Mouse (Mus musculus): ENCODE results near the gene Gm5475.

The Gm5475 gene

DNA sequence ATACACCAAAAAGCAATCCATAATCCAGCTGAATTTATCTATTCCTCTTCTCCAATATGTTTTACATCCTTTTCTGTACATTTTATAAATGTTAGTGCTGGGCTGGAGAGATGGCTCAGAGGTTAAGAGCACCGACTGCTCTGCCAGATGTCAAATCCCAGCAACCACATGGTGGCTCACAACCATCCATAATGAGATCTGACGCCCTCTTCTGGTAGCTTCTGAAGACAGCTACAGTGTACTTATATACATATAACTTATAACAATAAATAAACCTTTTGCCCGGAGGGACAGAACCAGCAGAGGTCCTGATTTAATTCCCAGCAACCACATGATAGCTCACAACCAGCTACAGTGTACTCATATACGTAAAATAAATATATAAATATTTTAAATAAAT lies 26.6 kb downstream of the Gm5475 start:
- DNase-seq (ENCODE audit: extremely low read depth, low read depth) = no peak

DNA sequence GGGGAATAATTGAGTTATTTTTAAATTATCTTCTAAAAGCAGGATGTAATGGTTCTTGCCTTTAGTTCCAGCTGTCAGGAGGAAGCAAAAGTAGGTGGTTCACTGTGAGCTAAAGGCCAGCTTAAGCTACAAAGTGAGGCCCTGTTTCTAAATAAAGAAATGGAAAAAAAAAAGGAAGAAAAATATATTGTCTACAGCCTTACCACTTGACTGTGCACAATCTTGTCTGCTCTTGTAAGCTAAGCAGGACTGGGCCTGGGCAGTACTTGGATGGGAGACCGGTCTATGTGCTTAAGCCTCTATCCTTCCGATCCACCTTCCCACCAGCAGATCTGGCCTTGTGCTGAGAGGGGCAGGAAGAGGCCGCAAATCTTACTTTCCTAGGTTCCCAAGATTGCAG lies 27.5 kb downstream of the Gm5475 start:
- no peak for DNase-seq (ENCODE audit: extremely low read depth, low read depth)

GRCm38 (mm10) chr15:100451245-100451644 lies 29.3 kb downstream of the Gm5475 start:
- no peak for DNase-seq (ENCODE audit: extremely low read depth, low read depth)

GRCm38 (mm10) chr15:100452486-100452885 lies 30.5 kb downstream of the Gm5475 start:
- no peak for DNase-seq (ENCODE audit: extremely low read depth, low read depth)

DNA sequence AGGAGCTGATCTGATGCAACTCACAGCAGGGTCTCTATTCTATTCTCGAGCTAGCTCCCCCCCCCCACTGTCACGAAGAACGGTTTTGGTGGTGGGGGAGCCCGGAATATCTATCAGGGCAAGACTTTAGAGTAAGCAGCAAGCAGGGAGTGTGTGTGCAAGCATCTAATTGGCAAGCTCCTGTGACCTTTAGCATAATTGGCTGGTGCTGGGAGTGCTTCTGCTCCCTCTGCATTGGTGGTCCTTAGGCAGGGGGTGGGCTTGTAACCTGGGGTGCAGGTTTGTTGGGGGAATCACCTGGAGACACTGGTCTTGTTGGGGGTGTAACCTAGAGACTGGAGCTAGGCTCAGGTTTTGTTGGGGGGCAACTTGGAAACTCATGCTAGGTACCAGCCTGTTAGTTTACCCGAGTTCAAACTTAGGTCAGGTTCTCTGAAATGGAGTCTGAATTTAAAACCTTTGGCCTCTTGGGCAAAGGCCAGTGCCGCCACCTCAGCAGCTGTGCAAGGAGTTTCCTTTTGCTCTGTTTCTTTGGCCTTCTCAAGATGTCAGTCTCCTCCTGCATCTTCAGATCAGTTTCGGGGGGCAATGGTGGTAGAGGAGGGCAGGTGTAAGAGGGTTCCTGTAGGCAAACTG lies 34.5 kb downstream of the Gm5475 start:
- DNase-seq (ENCODE audit: extremely low read depth, low read depth) = no peak

DNA sequence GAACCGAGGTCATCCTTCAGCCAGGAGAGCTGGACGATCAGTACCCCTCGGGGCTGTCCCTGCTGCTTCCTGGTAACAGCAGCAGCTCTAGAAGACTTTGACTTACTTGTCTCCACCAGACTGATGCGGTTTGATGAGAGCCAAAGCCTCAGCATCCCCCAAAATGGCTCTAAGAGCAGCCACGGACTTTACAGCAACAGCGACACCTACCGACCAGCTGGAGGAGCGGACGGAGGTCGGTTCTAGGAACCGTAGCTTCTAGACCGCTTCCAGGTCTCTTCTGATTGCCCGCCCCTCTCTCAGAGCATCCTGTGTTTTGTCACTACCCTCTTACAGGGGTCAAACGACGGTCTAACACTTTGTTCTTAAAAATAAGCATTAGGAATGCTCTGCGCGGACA lies 35.4 kb downstream of the Gm5475 start:
- peak; percentile 89 for DNase-seq (ENCODE audit: extremely low read depth, low read depth)

DNA sequence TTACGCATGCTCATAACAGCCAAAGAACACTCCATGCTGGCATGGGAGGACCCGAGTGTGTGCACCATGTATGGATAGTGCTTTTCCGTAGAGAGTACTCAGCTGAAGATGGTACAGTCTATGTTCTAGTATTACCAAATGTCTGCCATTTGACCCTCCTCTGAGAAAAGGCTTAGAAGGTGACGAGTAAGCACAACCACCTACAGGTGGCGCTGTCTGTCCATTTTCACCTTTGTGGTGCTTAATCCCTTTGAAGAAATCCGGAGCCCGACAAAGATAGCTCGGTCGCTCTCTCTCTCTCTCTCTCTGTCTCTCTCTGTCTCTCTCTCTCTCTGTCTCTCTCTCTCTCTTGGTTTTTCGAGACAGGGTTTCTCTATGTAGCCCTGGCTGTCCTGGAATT lies 36.1 kb downstream of the Gm5475 start:
- peak; percentile 95 for DNase-seq (ENCODE audit: extremely low read depth, low read depth)

DNA sequence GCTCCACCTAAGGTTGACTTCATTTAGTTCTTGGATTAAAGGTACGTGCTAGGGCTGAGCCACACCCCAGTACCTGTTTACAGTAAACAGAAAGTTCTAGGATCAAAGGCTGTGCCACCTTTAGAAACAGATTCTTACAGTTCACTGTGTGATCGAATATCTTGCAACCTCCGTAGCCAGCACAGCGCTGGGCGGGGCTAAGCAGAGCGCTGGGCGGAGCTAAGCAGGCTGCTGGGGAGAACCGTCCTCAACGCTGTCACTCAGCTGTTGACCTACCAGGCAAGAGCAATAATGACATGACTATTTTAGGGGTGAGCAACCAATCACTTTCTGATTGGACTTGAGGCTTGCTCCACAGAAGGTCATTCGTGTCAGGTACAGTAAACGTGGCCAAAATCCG lies 39.0 kb downstream of the Gm5475 start:
- peak; percentile 84 for DNase-seq (ENCODE audit: extremely low read depth, low read depth)

DNA sequence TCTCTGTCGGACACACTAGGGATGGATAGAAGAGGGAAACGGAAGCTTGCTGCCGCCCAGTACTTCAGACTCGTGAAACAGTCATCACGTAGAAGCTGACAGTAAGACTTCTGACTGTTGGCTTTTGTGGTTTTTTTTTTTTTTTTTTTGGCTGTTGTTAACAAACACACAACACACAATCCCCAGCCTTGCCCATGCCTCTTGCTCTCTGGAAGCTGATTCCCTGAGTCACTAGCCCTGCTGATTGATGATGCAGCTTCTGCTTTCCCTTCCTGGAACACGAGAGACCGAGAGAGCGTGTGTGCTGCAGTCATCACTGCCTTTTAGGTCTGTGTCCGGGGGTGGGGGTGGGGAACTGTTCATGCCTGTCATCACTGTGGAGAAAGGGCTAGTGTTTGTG lies 39.7 kb downstream of the Gm5475 start:
- DNase-seq (ENCODE audit: extremely low read depth, low read depth) = no peak

- DNase-seq (ENCODE audit: extremely low read depth, low read depth) = no peak
Observed at GRCm38 (mm10) chr15:100462086-100462485, 40.1 kb downstream of the Gm5475 start.

- peak; percentile 66 for DNase-seq (ENCODE audit: extremely low read depth, low read depth)
Observed at GRCm38 (mm10) chr15:100463712-100464111, 41.8 kb downstream of the Gm5475 start.

DNA sequence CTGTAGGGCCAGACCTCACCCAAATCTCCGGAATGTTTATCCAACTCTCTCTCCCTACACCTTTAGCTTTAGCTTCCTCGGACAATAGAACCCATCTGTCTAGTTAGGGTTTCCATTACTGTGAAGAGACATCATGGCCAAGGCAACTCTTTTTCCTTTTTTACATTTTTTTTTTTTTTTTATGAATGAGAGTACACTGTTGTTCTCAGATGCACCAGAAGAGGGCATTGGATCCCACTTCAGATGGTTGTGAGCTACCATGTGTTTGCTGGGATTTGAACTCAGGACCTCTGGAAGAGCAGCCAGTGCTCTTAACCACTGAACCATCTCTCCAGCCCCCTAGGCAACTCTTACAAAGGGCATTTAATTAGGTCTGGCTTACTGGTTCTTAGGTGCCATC lies 43.5 kb downstream of the Gm5475 start:
- DNase-seq (ENCODE audit: extremely low read depth, low read depth) = no peak

DNA sequence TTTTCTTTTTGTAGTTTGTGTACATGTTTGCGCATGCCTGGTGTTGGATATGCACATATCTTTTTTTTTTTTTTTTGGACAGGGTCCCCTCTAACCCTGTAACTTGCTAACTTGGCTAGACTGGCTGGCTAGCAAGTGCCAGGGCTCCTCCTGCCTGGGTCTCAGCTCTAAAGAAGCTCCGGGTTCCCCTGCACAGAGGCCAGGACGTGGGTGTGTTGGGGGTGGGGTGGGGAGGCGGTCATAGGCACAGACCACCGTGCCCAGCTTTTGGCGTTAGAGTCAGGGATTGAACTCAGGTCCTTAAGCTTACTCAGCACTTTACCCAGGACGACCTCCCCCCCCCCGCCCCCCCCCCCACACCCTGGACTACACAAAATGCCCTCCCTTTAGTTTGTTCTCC lies 45.8 kb downstream of the Gm5475 start:
- no peak for DNase-seq (ENCODE audit: extremely low read depth, low read depth)

DNA sequence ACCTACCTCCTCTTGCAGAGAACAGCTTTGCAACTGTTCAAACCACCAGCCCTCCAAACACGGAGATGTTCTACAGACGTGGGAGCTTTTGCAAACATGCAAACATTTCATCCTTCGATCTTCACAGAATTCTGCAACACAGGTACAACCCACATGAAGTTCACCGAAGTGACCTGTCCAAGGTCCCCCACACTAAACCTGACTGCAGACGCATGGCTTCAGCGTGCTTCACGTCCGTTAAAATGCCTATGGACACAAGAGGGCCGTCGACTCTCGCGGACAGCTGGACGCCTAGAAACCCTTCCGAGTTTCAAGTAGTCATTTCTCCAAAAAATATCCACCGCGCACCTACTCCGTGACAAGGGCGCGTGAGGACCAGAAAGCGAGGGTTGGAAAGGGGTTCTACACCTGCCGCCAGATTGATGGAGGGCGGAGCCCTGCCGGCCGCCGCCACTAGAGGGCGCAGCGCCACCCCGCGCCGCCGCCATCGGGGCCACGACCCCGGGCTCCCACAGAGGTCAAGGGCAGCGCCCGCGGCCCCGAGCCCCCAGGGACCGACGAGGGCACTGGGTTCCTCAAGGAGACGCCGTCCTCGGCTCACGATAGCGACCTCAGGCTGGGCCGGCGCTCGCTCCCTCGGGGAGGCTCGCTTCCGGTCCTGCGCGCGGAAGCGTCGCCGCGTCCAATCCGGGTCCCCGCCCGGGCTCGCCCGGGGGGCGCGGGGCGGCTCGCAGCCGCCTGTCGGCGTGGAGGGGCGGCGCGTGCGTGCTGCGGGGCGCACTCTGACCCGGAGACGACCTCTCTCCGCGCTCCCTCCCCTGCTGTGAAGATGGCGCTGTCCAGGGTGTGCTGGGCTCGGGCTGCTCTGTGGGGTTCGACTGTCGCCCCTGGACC lies 46.6 kb downstream of the Gm5475 start, which contains the start of gene Letmd1:
Gene Letmd1 (plus strand): TSS at position 729 of the 894 bp plus-strand sequence.
- DNase-seq (ENCODE audit: extremely low read depth, low read depth) = peak; percentile 51

DNA sequence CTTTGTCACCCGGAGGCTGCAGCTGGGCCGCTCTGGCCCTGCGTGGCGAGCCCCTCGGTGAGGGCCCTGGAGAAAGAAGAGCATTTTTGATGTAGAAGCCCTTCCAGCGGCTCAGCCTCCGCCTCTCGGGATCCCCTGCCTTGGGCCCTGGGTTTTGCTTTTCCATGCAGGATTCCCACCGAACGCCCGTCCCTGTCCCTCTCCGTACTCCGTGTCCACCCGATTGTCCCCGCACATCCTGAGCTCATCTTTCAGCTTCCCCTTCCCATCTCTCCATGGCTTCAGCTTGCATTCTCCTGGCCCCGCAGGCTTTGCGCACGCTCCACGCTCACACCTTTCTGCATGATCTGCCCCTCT lies 47.2 kb downstream of the Gm5475 start:
- DNase-seq (ENCODE audit: extremely low read depth, low read depth) = no peak

DNA sequence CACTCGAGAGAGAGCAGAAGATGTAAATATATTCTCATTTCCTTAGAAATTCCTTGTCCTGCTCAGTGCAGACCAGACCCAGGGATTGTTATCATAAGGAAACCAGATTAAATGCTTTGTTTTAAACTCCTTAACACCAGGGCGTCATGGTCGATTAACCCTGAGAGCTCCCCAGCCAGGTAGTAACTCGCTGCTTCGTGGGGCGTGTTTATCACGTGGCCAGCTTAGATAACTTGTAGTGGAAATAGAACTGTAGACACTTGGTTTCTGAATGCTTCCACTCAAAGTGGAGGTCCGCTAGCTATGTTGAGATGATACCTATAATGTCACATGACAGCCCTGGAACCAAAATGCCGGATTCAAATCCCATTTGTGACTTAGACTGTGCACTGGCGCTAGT lies 48.1 kb downstream of the Gm5475 start:
- DNase-seq (ENCODE audit: extremely low read depth, low read depth) = no peak

GRCm38 (mm10) chr15:100473926-100474503 lies 52.1 kb downstream of the Gm5475 start:
- DNase-seq (ENCODE audit: extremely low read depth, low read depth) = no peak

Measured in MEL-GATA-1-ER (cell line).